Mouse (Mus musculus) kidney, postnatal 0 days (tissue): ENCODE measurements at regions not wholly inside any gene's neighbourhood (a gene's known extent, or its start where the extent isn't known, plus 50 kb on each side); places are given as distances from the start of the nearest gene placed in this dataset.

Source experiments
- ATAC-seq: fragments of 200-750 bp; cut with Nextera tagmentation; replicated peaks from 2 replicates; pipeline ENCODE4 v1.8.0; 2017; ENCODE audit warnings: low read depth, moderate number of reproducible peaks, moderate TSS enrichment, moderate library complexity; ENCODE audit not compliant: low FRiP score
- DNase-seq: peaks from one replicate; pipeline ENCODE4 v3.0.0-alpha.2; 2016; ENCODE audit warnings: low spot score
- H3K27ac ChIP-seq: fragments of 300-500 bp; sonication (generic); 2 replicates; pipeline ENCODE4 v1.5.1; 2014; ENCODE audit warnings: mild to moderate bottlenecking
- H3K27me3 ChIP-seq: fragments of 300-500 bp; sonication (generic); 2 replicates; pipeline ENCODE4 v1.6.1; 2014; ENCODE audit warnings: low read length, mixed read lengths; ENCODE audit not compliant: insufficient read depth
- H3K36me3 ChIP-seq: fragments of 300-500 bp; sonication (generic); 2 replicates; pipeline ENCODE4 v1.6.1; 2014; ENCODE audit warnings: low read length, mixed read lengths; ENCODE audit not compliant: insufficient read depth
- H3K4me1 ChIP-seq: fragments of 300-500 bp; sonication (generic); replicated peaks from 2 replicates; pipeline ENCODE4 v1.6.1; 2014; ENCODE audit warnings: antibody characterized with exemption, low read length, mixed read lengths; ENCODE audit not compliant: insufficient read depth
- H3K4me2 ChIP-seq: fragments of 300-500 bp; sonication (generic); 2 replicates; pipeline ENCODE4 v1.6.1; 2014; ENCODE audit warnings: mild to moderate bottlenecking, low read length, moderate library complexity, mixed read lengths
- H3K4me3 ChIP-seq: fragments of 300-500 bp; sonication (generic); replicated peaks from 2 replicates; pipeline ENCODE4 v1.5.1; 2014; ENCODE audit warnings: low read depth, low read length
- H3K9ac ChIP-seq: fragments of 300-500 bp; sonication (generic); 2 replicates; pipeline ENCODE4 v1.6.1; 2014; ENCODE audit warnings: low read depth, low read length
- H3K9me3 ChIP-seq: fragments of 300-500 bp; sonication (generic); replicated peaks from 2 replicates; pipeline ENCODE4 v1.6.1; 2016; ENCODE audit warnings: low read length, inconsistent platforms, mixed read lengths
- CTCF ChIP-seq: IDR thresholded peaks from 2 replicates; pipeline ENCODE4 v1.5.1; 2016; ENCODE audit warnings: antibody characterized with exemption, low read depth, mild to moderate bottlenecking, moderate library complexity
- WGBS: fragments of 180-500 bp; shearing (Covaris S2); extraction: QIAGEN DNeasy Blood & Tissue Kit; methylation state at CpG from one replicate; pipeline ENCODE4 v1.1.7; 2014; 5-methylcytosine and 5-hydroxymethylcytosine counted together

GRCm38 (mm10) chr11:19834561-19834960, 89.6 kb upstream of the Spred2 start:
- H3K9ac ChIP-seq, result no peak overlapping the region
- H3K4me2 ChIP-seq, result no peak overlapping the region
- H3K27ac ChIP-seq, result no peak overlapping the region
- DNase-seq, result no peak
- H3K4me3 ChIP-seq, result no peak overlapping the region
- ATAC-seq, result no peak
- H3K9me3 ChIP-seq, result no peaks in the 10 kb centered on the region
- 0 out of 2 replicates have a peak, but pooled peaks cover 5% of the 10 kb centered on the region for H3K4me1 ChIP-seq
- H3K27me3 ChIP-seq, result no peaks in the 10 kb centered on the region
- 67% methylated on average over 8 of the region's 8 CpGs for WGBS
- H3K36me3 ChIP-seq, result no peaks in the 10 kb centered on the region
- no peak for TF ChIP-seq CTCF

GRCm38 (mm10) chr11:19835221-19835745, 88.9 kb upstream of the Spred2 start:
- Histone ChIP-seq H3K4me2 (no peak overlapping the region), H3K27me3 (no peaks in the 10 kb centered on the region), H3K27ac (no peak overlapping the region), H3K4me3 (no peak overlapping the region), H3K36me3 (no peaks in the 10 kb centered on the region), H3K9ac (no peak overlapping the region), H3K9me3 (no peaks in the 10 kb centered on the region), H3K4me1 (0 out of 2 replicates have a peak, but pooled peaks cover 4% of the 10 kb centered on the region)
- DNase-seq (peak; percentile 69), ATAC-seq (peak; percentile 53; the same call in 1 of the 2 replicates)
- WGBS, result 18% methylated on average over 6 of the region's 6 CpGs
- TF ChIP-seq CTCF, result peak; percentile 56

- 70% methylated on average over 5 of the region's 5 CpGs for WGBS
- peak; percentile 53; the same call in 1 of the 2 replicates for ATAC-seq
- DNase-seq, result no peak
Measured at GRCm38 (mm10) chr11:19838932-19839331, 85.2 kb upstream of the Spred2 start.

GRCm38 (mm10) chr11:19843084-19843483, 81.1 kb upstream of the Spred2 start:
- H3K4me1 ChIP-seq, result no peaks in the 10 kb centered on the region
- H3K9ac ChIP-seq, result no peak overlapping the region
- 89% methylated on average over 3 of the region's 3 CpGs for WGBS
- H3K9me3 ChIP-seq, result no peaks in the 10 kb centered on the region
- no peak overlapping the region for H3K4me3 ChIP-seq
- no peak for TF ChIP-seq CTCF
- no peaks in the 10 kb centered on the region for H3K36me3 ChIP-seq
- no peak overlapping the region for H3K27ac ChIP-seq
- DNase-seq (no peak), ATAC-seq (no peak)
- H3K4me2 ChIP-seq, result no peak overlapping the region
- H3K27me3 ChIP-seq, result no peaks in the 10 kb centered on the region

More at GRCm38 (mm10) chr11:19838932-19839331, 85.2 kb upstream of the Spred2 start:
- H3K4me2 ChIP-seq, result no peak overlapping the region
- TF ChIP-seq CTCF, result no peak
- H3K4me1 ChIP-seq, result 0 out of 2 replicates have a peak, but pooled peaks cover 4% of the 10 kb centered on the region
- no peak overlapping the region for H3K4me3 ChIP-seq
- no peak overlapping the region for H3K9ac ChIP-seq
- no peaks in the 10 kb centered on the region for H3K9me3 ChIP-seq
- H3K27me3 ChIP-seq, result no peaks in the 10 kb centered on the region
- H3K27ac ChIP-seq, result no peak overlapping the region
- H3K36me3 ChIP-seq, result no peaks in the 10 kb centered on the region

- H3K4me3 ChIP-seq, result no peak overlapping the region
- ATAC-seq (no peak), DNase-seq (no peak)
- no peaks in the 10 kb centered on the region for H3K36me3 ChIP-seq
- H3K4me2 ChIP-seq, result no peak overlapping the region
- no peak for TF ChIP-seq CTCF
- no peak overlapping the region for H3K27ac ChIP-seq
- no peak overlapping the region for H3K9ac ChIP-seq
- H3K9me3 ChIP-seq, result no peaks in the 10 kb centered on the region
- H3K4me1 ChIP-seq, result peaks cover 8% of the 10 kb centered on the region; the same call in 1 of the 2 replicates
- no peaks in the 10 kb centered on the region for H3K27me3 ChIP-seq
- WGBS, result 94% methylated on average over 6 of the region's 6 CpGs
Measured at GRCm38 (mm10) chr11:19847910-19848309, 76.3 kb upstream of the Spred2 start.

GRCm38 (mm10) chr11:19848412-19848811, 75.8 kb upstream of the Spred2 start:
- H3K9me3 ChIP-seq, result no peaks in the 10 kb centered on the region
- TF ChIP-seq CTCF, result no peak
- WGBS, result 89% methylated on average over 6 of the region's 6 CpGs
- H3K4me2 ChIP-seq, result no peak overlapping the region
- no peak overlapping the region for H3K9ac ChIP-seq
- ATAC-seq, result no peak
- no peak overlapping the region for H3K27ac ChIP-seq
- no peaks in the 10 kb centered on the region for H3K27me3 ChIP-seq
- H3K4me3 ChIP-seq, result no peak overlapping the region
- no peak for DNase-seq
- H3K4me1 ChIP-seq, result peaks cover 8% of the 10 kb centered on the region; the same call in 1 of the 2 replicates
- no peaks in the 10 kb centered on the region for H3K36me3 ChIP-seq
